Mouse (Mus musculus): Measurements from ENCODE around the gene Mrpl58. TPM values are rescaled to one million over a fixed set of nuclear protein-coding genes. Genes with fewer than 3 reads are reported as not detected.
"Not testable (repeated sequence)": the region's sequence is repeated elsewhere in the genome, so short reads cannot be mapped to it uniquely, and the experiment has no call there.

Gene Mrpl58
- polyA plus RNA-seq, 1 experiment from 2014 or later, result 182 TPM

DNA sequence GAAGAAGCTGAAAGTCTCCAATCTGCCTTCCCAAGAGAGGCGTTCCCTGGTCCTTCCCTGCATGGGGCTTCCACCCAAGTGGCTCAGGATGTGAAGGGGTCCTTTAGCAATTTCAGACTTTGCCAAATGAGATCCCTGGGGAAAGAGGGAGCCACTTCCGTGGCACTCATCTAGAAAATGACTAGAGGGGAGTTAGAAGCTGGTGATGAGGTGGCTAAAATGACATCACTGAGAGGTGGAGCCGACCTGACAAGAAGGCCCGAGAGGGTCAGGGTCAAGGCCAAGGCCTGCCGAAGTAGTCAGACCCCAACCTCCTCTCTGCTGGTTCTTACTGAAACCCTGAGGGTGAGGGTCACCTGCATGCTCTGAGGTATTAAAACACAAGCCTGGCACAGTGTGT is 20.7 kb upstream of the Mrpl58 start:
- 15% methylated on average over 5 of the region's 5 CpGs for WGBS
- Histone ChIP-seq H3K27me3 (peaks cover 4% of the 10 kb centered on the region), H3K4me3 (replicated peaks) (peak overlapping the region; percentile 84), H3K9me3 (peaks cover 3% of the 10 kb centered on the region; the same call in 1 of the 2 replicates), H3K9ac (replicated peaks) (peak overlapping the region; percentile 90), H3K4me1 (replicated peaks) (peaks cover 36% of the 10 kb centered on the region), H3K36me3 (no peaks in the 10 kb centered on the region), H3K4me2 (peak overlapping the region; percentile 87), H3K27ac (no peak overlapping the region)
- ATAC-seq (ENCODE audit: insufficient number of reproducible peaks, insufficient read depth, low FRiP score, low TSS enrichment, low read depth), result no peak

GRCm38 (mm10) chr11:115383701-115384474 is 19.7 kb upstream of the Mrpl58 start:
- Histone ChIP-seq H3K9me3 (no peaks in the 10 kb centered on the region), H3K4me2 (peak overlapping the region; percentile 87), H3K36me3 (0 out of 2 replicates have a peak, but pooled peaks cover 4% of the 10 kb centered on the region), H3K27me3 (peaks cover 4% of the 10 kb centered on the region), H3K4me3 (replicated peaks) (peak overlapping the region; percentile 84), H3K4me1 (replicated peaks) (peaks cover 36% of the 10 kb centered on the region), H3K9ac (replicated peaks) (peak overlapping the region; percentile 90; the same call in 1 of the 2 replicates), H3K27ac (no peak overlapping the region)
- whole genome bisulfite sequencing, result 60% methylated on average over 16 of the region's 16 CpGs
- no peak for ATAC-seq (ENCODE audit: insufficient number of reproducible peaks, insufficient read depth, low FRiP score, low TSS enrichment, low read depth)

- Histone ChIP-seq H3K36me3 (peaks cover 5% of the 10 kb centered on the region; the same call in 1 of the 2 replicates), H3K27me3 (peaks cover 4% of the 10 kb centered on the region), H3K9me3 (no peaks in the 10 kb centered on the region), H3K9ac (replicated peaks) (no peak overlapping the region; the same call in 1 of the 2 replicates), H3K4me1 (replicated peaks) (peaks cover 36% of the 10 kb centered on the region), H3K4me3 (replicated peaks) (no peak overlapping the region), H3K4me2 (no peak overlapping the region), H3K27ac (no peak overlapping the region)
- no peak for ATAC-seq (ENCODE audit: insufficient number of reproducible peaks, insufficient read depth, low FRiP score, low TSS enrichment, low read depth)
- WGBS, result 77% methylated on average over 5 of the region's 5 CpGs
Observed at GRCm38 (mm10) chr11:115384587-115384986, 19.0 kb upstream of the Mrpl58 start.

- 81% methylated on average over 3 of the region's 3 CpGs for WGBS
- H3K27ac ChIP-seq; H3K4me2 ChIP-seq; H3K4me3 ChIP-seq (replicated peaks); H3K27me3 ChIP-seq; H3K9ac ChIP-seq (replicated peaks); ATAC-seq (ENCODE audit: insufficient number of reproducible peaks, insufficient read depth, low FRiP score, low TSS enrichment, low read depth); H3K9me3 ChIP-seq: not testable (repeated sequence)
- peaks cover 26% of the 10 kb centered on the region for H3K36me3 ChIP-seq
- H3K4me1 ChIP-seq (replicated peaks), result peaks cover 30% of the 10 kb centered on the region
Observed at GRCm38 (mm10) chr11:115386859-115387258, 16.7 kb upstream of the Mrpl58 start.

DNA sequence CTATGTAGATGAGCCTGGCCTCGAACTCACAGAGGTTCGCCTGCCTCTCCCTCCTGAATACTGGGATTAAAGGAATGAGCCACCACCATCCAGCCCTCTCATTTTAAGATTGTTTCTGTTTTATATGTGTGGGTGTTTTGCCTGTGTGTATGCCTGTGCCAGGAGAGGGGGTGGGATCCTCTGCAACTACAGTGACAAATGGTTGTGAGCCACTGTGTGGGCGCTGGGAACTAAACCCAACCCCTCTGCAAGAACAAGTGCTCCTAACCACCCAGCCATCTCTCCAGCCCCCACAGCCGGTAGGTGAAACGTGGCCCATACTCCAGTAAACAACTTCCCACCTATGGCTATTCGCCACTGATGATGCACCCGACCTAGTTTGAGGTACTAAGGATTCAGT is 12.2 kb upstream of the Mrpl58 start:
- H3K4me1 ChIP-seq (replicated peaks), result no peaks in the 10 kb centered on the region
- H3K4me2 ChIP-seq, result no peak overlapping the region
- no peak overlapping the region for H3K27ac ChIP-seq
- no peaks in the 10 kb centered on the region for H3K9me3 ChIP-seq
- peaks cover 8% of the 10 kb centered on the region for H3K27me3 ChIP-seq
- WGBS, result 92% methylated on average over 7 of the region's 7 CpGs
- ATAC-seq (ENCODE audit: insufficient number of reproducible peaks, insufficient read depth, low FRiP score, low TSS enrichment, low read depth), result no peak
- peaks cover 69% of the 10 kb centered on the region for H3K36me3 ChIP-seq
- H3K4me3 ChIP-seq (replicated peaks), result no peak overlapping the region
- no peak overlapping the region for H3K9ac ChIP-seq (replicated peaks)

- H3K4me2 ChIP-seq, result peak overlapping the region; percentile 21; the same call in 1 of the 2 replicates
Observed at GRCm38 (mm10) chr11:115393721-115394325, 9.7 kb upstream of the Mrpl58 start.

DNA sequence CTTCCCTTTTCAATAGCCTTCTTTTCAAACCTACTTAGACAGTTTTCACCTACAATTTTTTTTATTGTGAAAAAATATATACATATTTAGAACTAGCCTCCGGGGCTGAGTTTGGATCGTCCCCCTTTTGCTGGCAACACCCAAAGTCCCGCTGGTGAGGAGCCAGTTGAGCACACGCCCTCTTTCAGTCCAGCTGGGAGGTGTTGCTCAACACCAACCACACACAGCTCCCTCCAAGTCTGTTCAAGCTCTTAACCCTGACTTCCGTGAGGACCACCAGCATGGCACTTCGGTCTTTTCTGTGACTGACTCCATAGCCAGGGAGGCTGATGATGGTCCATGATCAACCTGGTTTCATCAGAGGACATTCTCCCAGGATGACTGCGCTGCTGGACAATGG is 5.5 kb upstream of the Mrpl58 start:
- no peak overlapping the region for H3K4me3 ChIP-seq (replicated peaks)
- peaks cover 32% of the 10 kb centered on the region for H3K36me3 ChIP-seq
- 79% methylated on average over 7 of the region's 7 CpGs for WGBS
- peaks cover 8% of the 10 kb centered on the region for H3K27me3 ChIP-seq
- no peaks in the 10 kb centered on the region for H3K9me3 ChIP-seq
- no peak overlapping the region for H3K27ac ChIP-seq
- H3K9ac ChIP-seq (replicated peaks), result no peak overlapping the region
- ATAC-seq (ENCODE audit: insufficient number of reproducible peaks, insufficient read depth, low FRiP score, low TSS enrichment, low read depth), result no peak
- no peak overlapping the region for H3K4me2 ChIP-seq
- H3K4me1 ChIP-seq (replicated peaks), result 0 out of 2 replicates have a peak, but pooled peaks cover 1% of the 10 kb centered on the region

More at GRCm38 (mm10) chr11:115393721-115394325, 9.7 kb upstream of the Mrpl58 start:
- peaks cover 66% of the 10 kb centered on the region for H3K36me3 ChIP-seq
- 63% methylated on average over 34 of the region's 34 CpGs for WGBS
- ATAC-seq (ENCODE audit: insufficient number of reproducible peaks, insufficient read depth, low FRiP score, low TSS enrichment, low read depth), result no peak
- H3K4me3 ChIP-seq (replicated peaks), result no peak overlapping the region
- no peaks in the 10 kb centered on the region for H3K4me1 ChIP-seq (replicated peaks)
- H3K9me3 ChIP-seq, result no peaks in the 10 kb centered on the region
- no peak overlapping the region for H3K9ac ChIP-seq (replicated peaks)
- peaks cover 8% of the 10 kb centered on the region for H3K27me3 ChIP-seq
- H3K27ac ChIP-seq, result no peak overlapping the region

DNA sequence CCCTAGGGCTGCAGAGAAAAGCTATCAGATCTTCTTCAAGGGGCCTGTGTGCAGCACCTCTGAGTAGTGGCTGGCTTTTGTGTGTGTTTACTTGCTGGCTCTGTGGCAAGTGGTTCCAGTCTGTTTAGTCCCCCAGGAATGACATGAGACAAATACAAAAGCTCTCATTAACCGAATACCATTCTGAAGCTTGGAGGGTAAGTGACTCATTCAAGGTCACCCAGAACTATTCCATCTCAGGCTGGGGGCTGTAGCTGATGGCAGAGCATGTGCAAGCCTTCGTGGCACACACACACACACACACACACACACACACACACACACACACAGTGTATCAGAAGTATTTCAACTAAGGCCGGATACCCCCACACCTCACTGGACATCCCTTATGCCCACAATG is 3.4 kb upstream of the Mrpl58 start:
- Histone ChIP-seq H3K9me3 (no peaks in the 10 kb centered on the region), H3K4me2 (no peak overlapping the region), H3K27ac (no peak overlapping the region), H3K27me3 (no peaks in the 10 kb centered on the region), H3K4me1 (replicated peaks) (peaks cover 12% of the 10 kb centered on the region), H3K4me3 (replicated peaks) (no peak overlapping the region), H3K36me3 (peaks cover 12% of the 10 kb centered on the region), H3K9ac (replicated peaks) (no peak overlapping the region)
- ATAC-seq (ENCODE audit: insufficient number of reproducible peaks, insufficient read depth, low FRiP score, low TSS enrichment, low read depth), result no peak
- 69% methylated on average over 3 of the region's 3 CpGs for WGBS

GRCm38 (mm10) chr11:115400630-115401391 is 2.7 kb upstream of the Mrpl58 start:
- H3K27me3 ChIP-seq, result no peaks in the 10 kb centered on the region
- peaks cover 11% of the 10 kb centered on the region for H3K36me3 ChIP-seq
- no peak for ATAC-seq (ENCODE audit: insufficient number of reproducible peaks, insufficient read depth, low FRiP score, low TSS enrichment, low read depth)
- WGBS, result 59% methylated on average over 11 of the region's 11 CpGs
- peaks cover 12% of the 10 kb centered on the region for H3K4me1 ChIP-seq (replicated peaks)
- no peak overlapping the region for H3K4me2 ChIP-seq
- no peak overlapping the region for H3K27ac ChIP-seq
- no peak overlapping the region for H3K9ac ChIP-seq (replicated peaks)
- H3K4me3 ChIP-seq (replicated peaks), result no peak overlapping the region
- H3K9me3 ChIP-seq, result no peaks in the 10 kb centered on the region

DNA sequence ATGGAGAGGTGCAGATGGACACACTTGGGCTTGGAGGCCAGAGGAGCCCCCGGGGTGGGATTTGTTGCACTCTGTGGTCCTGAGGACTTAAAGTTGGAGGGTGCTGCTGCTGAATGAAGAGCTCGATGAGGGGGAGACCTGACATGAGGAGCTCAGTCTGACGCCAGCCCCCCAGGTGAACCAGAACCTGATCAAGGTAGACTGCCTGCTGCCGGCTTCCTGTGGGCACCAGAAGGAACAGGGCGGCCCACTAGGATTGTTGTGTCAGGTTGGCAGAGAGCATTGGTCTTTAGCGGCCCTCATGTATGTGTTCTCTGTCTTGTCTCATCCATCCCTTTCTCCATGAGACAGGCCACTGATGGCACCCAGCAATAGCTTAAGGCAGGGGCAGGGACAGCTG is 2.2 kb downstream of the Mrpl58 start:
- Histone ChIP-seq H3K4me1 (replicated peaks) (peaks cover 14% of the 10 kb centered on the region), H3K36me3 (peaks cover 54% of the 10 kb centered on the region), H3K4me2 (no peak overlapping the region), H3K27ac (no peak overlapping the region), H3K27me3 (no peaks in the 10 kb centered on the region), H3K4me3 (replicated peaks) (no peak overlapping the region), H3K9ac (replicated peaks) (no peak overlapping the region), H3K9me3 (no peaks in the 10 kb centered on the region)
- no peak for ATAC-seq (ENCODE audit: insufficient number of reproducible peaks, insufficient read depth, low FRiP score, low TSS enrichment, low read depth)
- WGBS, result 96% methylated on average over 6 of the region's 6 CpGs

DNA sequence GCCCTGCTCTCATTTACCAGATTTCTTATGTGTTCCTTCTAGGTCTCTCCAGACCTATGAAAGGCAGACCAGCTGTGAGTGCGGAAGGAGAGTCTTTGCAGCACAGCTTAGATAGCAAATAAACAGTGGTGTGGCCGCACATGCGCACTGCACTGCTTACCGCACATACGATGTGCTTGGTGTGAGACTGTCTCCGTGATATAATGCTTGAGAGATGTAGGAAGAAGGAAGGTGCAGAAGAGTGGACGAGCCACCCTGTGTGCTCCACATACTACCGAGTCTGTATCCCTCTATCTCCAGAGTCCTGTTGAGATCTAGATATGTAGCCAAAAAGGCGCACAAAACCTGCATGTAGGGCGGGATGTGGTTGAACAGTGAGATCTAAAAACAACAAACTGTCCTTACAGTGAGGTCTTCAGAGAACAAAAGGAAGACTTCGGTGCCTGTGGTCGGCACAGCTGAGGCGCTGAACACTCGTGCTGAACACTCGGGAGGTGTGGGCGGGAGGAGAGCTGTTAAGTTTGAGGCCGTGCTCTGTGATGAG is 3.4 kb downstream of the Mrpl58 start:
- Histone ChIP-seq H3K9ac (replicated peaks) (no peak overlapping the region), H3K27ac (no peak overlapping the region), H3K36me3 (peaks cover 63% of the 10 kb centered on the region), H3K4me2 (no peak overlapping the region), H3K27me3 (no peaks in the 10 kb centered on the region), H3K4me1 (replicated peaks) (peaks cover 26% of the 10 kb centered on the region), H3K4me3 (replicated peaks) (no peak overlapping the region), H3K9me3 (no peaks in the 10 kb centered on the region)
- no peak for ATAC-seq (ENCODE audit: insufficient number of reproducible peaks, insufficient read depth, low FRiP score, low TSS enrichment, low read depth)
- 96% methylated on average over 17 of the region's 17 CpGs for WGBS

All from limb, embryonic 12.5 days (tissue).